Mouse (Mus musculus): ENCODE results near the gene Cdh15.

The Cdh15 gene

DNA sequence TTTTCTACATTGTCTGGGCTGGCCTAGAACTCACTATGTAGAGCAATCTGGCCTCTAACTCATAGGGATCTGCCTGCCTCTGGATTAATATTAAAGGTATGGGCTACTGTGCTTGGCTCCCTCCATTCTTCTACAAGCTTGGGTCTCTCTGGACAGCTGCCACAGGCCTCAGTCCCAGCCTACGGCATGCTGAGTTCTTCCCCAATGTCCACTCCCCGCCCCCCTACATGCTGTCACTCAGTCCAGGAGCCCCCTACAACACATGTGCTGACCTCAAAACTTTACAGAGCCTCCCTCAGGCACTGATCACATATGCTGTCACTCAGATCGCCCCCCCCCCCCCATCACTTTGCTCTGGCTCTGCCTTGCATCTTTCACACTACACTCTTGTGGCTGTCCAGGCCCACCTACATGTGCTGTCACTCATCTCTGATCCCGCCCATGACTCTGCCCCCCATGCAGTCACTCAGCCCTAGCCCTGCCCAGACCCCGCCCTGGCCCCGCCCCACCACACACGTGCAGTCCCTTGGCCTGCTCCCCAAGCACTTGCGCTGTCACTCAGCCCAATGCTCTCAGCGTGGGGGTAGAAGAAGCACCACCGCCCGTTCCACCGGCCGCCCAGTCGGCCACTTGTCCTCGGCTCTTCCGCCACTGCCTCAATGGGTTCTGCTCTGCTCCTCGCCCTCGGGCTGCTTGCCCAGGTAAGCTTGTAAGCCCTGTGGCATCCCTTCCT, at the start of gene Cdh15:
Cdh15 (plus strand) TSS at position 138 of the 733 bp plus-strand sequence.
- DNase-seq, result peak; percentile 76

DNA sequence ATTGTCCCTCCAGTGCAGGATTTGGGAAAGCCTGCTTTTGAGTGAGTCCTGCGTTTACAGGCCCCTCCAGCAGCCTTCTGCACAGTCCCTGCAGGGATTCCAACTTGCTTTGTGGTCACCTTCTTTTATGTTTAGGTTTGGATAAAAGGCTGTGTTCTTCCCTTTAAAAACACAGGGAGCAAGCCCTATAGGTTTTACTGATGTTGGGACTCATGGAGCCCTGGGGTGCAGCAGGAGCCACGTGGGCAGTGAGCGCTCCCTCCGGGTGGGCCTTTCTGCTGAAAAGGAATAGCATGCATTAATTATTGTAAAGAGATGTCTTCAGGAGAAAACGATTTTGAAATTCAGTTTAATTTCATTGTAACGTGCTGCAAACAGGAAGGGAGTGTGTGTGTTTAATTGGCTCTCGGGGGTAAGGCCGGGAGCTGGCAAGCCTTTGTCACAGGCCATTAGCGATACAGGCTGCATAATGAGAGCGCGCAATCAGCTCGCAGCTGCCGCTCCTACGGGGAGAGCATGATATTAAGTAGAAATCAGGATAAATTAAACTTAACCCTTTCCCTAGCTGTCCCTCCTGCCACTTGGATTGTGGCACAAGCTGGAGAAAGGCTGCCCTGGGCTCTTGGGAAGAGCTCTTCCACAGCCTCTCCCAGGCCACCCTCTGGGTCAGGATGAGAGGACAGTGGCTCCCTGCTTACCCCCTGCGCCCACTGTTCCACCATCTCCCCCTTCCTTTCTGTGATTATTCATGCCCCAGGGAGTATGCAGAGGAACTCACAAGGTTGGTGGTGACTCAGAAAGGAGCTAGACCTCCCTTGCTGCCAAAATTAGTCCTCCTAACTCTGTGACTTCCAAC, 43.6 kb upstream of the Cdh15 start:
- DNase-seq, result no peak

DNA sequence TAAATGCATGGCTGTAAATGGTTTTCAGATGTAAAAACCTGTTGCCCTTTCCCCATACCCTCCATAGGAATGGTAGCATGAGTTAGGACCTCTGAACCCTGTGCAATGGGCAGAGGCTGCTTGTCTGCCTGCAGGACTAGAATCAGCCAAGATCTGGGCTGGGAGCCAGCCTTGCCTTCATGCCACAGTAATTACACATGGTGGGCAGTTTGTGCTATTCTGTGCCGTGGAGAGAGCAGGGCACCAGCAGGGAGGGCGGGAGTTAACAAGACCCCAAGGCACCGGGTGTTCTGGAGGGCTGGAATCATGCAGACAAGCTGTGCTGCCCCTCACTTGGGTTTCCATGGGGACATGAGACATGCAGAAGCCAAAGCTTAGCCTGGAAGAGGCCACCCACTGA, 42.4 kb upstream of the Cdh15 start:
- no peak for DNase-seq

DNA sequence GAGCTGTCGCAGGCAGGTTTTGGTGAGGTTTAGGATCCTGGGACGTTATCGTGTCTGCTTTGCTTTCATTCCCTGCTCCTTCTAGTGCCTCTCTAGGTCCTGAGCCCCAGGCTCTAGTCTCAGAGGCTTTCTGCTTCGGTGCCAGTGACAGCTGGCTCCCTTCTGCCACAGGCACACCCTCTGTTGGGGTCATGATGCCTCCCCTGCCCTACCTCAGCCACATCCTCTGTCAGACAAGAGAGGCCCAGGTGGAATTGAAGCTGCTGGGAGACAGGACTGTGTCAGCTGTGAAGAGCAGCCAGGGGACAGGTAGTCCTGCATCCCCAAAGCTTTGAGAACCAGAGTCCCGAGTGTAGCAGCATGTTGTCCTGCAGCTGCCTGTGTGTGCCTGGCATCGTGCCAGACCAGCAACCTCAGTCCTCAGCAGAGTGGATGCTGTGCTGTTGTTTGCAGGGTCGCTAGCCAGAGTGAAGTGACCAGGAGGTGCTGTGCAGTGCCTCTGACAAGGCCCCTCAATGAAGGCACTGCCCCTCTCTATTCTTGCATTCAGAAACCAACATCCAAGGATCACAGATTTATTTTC, 40.7 kb upstream of the Cdh15 start:
- peak; percentile 68 for DNase-seq

DNA sequence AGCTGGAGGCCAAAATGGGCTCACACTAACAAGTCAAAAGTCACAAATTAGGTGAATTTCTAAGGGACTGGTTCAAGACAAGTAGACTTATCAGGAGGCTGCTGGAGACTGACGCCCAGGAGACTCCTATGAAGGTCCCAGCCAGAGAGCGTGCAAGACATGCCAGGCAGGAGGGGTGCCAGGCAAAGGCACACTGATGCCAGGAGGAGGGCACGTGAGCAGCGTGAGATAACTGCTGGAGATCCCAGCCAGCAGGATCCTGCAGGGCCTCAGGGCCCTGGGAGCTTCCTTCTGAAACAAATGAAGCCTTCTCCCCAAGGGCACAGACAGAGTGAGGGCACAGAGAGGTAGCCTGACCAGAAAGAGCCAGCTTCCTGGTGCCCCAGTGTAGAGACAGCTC, 39.9 kb upstream of the Cdh15 start:
- DNase-seq, result peak; percentile 21

DNA sequence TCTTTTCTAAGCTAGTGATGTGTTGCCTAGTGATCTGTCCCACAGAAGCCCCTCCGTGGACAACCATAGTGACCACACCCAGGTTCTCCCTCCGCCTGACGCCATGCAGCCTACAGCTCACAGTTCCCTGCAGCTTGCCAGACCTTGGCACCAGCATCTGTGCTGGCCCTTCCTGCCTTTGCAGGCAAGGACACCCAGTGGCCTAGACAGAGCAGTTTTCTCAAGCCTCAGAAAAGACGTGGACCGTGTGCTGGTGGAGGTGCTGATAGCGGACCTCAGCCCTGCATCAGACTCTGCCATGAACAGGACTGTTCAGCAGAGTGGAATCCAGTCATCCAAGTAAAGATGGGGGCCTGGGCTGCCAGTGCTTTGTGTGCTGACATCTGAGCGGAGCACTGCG, 37.4 kb upstream of the Cdh15 start:
- DNase-seq, result no peak

DNA sequence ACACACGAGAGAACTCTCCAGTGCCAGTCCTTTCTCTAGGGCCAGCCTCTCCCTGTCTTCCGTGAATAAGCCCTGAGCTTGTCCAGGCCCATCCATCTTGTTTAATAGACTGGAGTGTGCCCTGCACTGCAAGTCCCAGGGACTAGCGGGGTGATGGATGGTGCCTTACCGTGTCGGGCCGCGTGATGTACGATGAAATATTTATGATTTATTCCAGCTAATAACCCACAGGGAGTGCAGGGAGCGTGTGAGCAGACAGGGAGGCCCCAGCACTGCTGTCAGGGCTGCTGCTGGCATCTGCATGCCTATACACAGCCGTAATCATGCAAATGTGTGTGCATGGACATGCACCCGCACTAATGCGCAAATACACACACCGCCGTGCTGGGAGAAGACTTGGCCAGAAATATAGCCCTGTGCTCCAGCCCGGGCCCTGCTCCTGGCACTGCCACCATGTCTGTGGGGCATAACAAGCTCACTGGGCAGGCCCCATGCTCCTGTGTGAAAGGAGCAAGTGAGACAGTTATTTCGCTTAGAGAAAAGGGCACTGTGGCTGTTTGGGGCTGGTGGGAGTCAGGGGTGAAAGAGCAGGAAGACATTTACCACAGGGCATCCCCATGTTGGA, 35.8 kb upstream of the Cdh15 start:
- DNase-seq, result no peak

DNA sequence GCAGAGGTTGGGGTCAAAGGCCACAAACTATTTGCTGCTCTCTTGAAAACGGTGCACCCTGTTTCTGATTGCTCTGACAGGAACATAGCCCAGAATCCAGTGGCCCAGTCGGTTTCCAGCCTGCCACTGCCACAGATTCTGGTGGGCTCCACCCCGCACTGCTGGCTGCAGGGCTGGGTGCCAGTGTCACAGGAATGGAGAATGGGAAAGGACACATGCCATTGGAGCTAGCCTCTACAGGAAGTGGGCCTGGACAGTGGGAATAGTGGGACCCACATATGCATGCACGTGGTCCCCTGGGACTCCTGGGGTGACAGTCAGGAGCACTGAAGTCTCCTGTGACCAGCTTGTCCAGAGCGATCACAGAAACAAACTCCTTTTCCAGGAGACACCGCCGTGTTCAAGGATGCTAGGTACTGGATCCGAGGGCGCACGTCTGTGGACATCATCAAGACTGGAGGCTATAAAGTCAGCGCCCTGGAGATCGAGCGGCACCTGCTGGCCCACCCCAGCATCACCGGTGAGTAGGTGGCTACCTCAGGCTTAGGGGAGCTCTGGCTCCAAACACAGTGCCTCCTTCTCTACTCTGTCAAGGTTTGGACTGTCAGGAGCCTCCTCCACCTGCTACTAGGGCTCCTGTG, 35.0 kb upstream of the Cdh15 start:
- DNase-seq, result peak; percentile 61

DNA sequence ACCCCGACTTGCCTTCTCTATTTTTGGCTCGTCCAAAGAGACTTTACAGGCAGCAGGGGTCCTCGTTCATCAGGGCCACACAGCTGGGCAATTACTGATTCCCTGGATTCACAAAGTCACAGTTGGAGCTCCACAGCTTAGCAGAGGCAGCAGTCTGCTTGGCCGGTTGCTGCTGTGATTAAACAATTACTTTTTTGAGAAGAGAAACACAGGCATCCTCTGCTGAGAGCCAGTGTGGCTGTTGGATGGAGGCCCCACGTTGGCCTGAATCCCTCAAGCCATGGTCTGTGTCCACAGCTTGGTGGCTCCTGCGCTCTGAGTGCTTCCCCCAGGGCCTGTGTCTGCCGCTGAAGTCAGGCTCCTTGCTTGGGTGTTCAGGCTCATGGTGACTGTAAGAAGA, 33.2 kb upstream of the Cdh15 start:
- no peak for DNase-seq

DNA sequence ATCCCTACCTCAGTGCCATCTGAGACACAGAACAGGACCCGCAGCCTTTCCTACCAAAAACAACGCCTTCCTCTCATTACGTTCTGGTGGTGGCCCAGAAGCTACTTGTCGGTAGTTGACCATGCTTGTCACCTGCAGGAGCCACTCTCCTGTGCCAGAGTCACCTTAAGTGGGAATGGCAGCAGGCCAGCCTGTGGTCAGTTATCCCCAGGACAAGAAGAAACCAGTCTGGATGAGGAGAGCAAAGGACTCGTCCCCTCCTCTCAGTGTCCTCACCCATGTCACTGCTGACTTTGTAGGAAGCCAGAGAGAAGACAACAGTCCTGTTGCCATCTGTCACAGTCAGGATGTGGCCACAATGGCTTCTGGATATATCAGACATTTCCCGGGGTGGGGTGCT, 30.8 kb upstream of the Cdh15 start:
- no peak for DNase-seq

DNA sequence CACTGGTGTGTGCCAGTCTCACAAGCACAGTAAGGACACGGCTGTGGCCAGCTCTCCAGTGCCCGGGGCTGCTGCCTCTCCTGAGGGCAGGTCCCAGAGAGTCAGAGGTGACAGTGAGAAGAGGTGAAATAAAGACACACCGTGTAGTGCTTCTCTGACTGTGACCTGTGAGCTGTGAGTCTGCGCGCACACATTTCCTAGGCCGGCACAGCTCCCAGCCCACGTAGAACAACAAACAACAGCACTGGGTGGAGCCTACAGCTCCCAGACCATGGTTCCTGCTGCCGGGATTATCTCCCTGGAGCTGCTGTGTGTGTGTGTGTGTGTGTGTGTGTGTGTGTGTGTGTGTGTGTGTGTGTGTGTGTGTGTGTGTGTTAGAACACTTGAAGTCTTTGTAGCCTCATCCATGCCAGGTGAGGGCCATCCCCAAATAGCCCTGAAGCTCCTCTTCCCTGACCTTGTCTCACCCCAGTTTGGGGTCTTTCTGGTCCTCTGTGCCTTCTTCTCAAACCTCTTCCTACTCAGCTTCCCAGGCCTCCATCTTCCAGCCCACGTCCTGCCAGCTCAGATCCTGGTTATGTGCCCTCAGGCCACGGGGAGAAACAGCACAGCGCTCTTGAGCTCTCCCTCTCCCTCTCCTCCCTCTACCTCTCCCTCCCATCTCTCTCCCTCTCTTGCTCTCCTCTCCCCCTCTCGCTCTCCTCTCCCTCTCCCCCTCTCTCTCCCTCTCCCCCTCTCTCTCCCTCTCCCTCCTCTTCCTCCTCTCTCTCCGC, 29.9 kb upstream of the Cdh15 start:
- no peak for DNase-seq

DNA sequence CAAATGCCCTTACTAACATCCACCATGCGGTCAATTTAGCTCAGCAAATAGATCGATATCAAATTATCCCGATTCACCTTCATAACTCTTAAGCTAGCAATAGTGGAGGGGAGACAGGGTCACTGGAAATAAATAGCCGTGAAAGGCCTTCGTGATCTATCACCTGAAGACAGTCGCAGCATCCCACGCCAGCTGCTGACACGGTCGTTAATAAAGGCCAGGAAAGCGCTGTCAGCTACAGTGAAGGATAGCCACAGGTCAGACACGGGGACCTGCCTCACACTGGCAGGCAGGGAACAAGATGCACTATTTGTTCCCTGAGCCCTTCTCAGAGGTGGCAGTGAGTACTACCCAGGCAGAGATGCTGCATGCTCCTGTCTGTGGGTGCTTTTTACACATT, 28.0 kb upstream of the Cdh15 start:
- no peak for DNase-seq

DNA sequence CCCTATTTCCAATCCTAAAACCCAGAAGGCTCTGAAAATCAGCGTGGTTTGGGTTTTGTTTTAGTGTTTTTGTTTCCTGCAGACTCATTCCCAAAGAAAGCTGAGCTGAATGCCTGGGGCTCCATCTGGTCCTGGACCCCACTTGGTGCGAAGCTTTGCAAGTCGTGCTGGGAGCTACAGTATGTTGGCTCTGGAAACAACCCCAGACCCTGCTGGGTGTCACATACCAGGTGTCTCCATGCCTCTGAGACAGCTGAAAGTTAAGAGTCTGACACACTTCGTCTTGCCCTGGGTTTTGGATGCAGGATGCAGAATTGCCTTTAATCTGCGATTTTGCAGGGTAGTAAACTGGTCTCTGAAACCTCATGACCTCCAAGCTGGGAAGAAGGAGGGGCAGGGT, 23.2 kb upstream of the Cdh15 start:
- DNase-seq, result peak; percentile 40

DNA sequence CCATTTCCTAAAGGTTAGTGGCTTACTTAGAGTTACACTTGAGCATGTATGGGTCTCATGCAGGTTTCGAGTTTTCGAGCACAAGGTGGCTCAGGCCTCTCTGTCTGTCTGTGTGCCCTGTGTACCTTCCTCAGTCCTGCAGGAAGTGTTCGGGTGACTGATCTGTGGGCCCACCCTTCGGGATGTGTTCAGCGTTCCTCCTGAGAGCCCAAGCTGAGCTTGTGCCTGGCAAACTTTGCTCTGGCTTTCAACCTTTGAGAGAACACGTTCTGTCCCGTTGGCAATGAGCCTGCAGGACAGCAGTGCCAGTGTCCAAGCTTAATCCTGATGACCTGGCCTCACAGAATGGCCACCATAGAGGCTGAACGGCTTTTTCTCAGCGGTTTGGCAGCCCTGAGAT, 22.8 kb upstream of the Cdh15 start:
- no peak for DNase-seq

DNA sequence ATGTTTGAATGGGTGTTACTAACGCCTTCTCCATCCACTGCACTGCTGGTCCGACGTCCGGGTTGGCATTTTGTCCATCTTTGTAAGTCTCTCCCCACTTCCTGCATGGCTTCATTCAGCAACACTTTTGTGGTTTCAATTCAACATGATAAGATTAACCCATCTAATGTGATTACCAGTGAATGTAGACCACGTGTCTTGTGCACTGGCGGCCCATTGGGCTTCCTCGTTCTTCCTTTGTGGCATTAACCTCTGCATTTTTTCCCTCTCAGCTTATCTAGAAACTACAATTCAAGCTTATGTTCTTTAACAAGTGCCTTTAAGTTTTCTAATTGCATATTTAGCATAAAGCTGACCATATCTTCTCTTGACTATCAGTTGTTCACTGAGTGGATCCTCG, 22.4 kb upstream of the Cdh15 start:
- no peak for DNase-seq

DNA sequence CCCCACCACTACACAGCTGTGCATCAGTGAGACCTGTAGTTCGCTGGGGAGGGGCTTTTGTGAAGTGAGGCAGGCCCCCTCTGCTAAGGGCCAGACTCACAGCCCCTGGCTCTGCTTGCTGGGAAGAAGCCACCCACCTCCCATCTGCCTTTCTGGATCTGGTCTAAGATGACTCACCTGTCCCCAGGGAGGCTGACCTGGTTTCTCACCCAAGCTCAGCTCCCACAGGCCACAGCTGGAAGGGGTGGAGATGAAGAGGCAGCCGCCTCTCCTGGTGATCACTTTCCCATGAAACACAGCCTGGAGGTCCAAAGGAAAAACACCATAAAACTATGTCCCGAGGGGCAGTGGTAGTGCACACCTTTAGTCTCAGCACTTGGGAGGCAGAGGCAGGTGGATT, 18.4 kb upstream of the Cdh15 start:
- DNase-seq, result peak; percentile 19

DNA sequence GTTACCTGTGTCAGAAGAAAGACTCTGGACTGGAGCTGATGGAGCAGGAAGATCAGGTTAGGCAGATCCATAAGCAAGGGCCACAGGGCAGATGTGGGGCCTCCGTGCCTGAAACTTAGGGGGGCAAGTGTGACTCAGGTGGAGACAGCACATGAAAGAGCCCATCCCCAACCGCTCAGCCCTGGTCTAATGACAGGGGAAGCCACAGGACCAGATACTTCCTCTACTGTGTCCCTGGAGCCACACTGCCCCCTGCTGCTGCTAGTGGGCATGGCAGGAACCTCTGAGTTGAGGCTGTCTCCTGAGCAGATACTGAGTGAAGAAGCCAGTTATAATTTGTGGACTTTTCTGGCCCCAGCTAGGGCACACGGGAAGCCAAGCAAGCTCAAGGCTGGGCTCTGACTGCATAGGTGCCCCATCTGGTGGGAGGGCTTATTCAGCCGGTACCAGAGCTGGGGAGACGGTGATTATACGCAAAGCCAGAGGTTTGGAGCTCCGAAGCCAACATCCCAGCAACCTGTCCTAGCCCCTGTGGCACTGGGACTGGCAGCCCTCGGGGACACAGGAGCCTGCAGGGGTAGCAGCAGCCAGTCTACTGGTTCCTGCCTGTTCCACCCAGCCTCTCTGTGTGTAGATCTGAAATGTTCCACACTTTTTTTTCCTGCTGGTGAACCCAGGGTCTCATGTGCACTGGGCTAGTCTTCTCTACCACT, 17.3 kb upstream of the Cdh15 start:
- peak; percentile 98 for DNase-seq

DNA sequence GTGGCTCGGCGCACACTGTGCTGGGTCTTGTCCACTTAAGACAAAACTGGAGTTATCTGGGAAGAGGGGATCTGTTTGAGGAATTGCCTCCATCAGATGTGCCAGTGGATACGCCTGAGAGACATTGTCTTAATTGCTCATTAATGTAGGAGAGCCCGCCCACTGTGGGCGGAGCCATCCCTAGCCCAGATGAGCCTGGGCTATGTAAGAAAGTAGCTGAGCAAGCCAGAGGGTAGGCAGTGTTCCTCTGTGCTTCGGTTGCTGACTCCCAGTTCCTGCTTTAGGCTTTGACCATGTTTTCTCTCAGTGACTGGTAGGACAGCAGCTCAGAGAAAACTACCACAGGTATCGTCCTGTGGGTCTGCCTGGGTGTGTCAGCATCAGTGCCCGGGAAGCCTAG, 13.3 kb upstream of the Cdh15 start:
- no peak for DNase-seq

DNA sequence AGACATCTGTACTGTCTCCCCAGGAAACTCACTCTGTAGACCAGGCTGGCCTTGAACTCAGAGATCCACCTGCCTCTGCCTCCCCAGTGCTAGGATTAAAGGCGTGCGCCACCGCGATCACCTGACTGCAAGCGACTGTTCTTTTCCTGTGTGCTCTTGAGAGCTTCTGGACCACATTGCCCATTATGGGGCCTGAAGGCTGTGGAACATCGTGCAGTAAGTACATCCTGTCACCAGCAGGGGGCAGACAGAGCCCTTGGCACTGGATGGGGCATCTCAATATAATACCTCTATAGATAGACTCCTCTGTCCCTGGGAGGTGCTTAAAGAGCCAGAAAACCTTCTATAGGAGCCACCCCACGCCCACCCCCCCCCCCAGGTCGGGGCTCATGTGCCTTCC, 12.8 kb upstream of the Cdh15 start:
- peak; percentile 87 for DNase-seq

DNA sequence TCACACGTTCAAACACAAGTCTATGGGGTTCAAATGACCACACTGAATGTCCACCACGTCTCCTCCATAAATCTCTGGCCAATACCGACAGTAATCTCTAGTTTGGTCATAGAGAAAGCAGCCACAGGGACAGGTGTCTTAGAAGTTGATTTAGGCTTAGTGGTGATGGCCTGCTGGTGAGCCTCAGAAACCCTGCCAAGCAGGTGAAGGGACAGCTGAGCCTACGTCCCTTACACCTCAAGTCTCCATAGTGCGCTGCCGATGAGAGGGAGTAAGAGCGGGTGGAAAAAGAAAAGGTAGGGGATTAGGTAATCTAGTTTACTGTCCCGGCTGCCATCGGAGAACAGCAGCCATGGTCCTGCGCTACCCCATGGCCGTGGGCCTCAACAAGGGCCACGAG, 11.6 kb upstream of the Cdh15 start:
- no peak for DNase-seq

DNA sequence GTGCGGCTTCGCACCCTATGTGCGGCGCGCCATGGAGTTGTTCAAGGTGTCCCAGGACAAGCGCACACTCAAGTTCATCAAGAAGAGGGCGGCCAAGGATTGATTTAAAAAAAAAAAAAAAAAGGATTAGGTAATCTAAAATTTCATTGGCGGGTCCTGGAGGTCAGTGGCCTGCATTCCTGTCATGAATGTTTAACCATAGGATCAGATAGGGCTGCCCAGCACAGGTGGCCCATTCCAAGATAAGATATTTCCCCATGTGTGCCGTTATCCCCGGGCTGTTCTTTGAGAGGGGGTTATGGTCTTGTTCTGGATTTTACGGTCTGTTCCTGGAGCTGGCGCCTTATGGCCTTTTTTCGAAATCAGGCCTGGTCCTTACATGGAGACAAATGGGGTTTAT, 11.1 kb upstream of the Cdh15 start:
- no peak for DNase-seq

DNA sequence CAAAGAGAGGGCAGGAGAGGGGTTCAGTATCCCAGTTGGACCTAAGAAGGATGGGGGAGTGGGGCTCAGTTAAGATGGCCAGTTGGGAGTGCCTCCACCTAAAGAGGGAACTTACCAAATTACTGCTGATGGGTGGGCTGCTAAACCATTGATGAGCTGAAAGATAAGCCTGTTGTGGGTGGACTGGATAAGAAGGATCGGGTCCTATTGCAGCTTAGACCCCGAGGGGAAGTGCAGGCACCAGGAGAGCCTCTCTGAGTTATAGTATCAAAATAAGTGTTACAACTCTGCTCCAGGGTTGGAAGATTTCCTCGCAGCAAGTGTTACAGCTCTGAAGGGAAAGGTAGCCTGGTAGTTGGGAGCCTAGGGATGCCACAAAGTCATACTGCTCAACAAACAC, 3.6 kb upstream of the Cdh15 start:
- no peak for DNase-seq

Data from thymus, postnatal 4 days (tissue).